Mouse (Mus musculus): ENCODE measurements around the gene Slc2a6.

DNA sequence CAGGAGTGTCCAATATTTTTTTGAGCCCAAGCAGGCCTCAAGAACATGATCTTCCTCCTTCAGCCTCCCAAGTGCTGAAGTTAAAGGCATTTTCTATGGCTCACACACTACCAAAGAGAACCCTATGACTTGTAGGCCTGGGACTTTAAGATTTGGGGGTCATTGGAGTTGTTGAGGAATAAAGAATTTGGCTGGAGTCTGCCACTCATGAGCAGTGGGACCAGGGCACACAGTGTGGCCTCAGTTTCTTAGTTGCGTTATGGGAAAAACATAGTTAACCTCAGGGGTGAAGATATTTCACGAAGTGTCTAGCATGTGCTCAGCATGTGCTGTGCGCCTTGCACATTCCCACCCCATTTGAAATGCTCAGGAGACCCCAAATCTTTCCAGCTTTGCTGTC lies 1.5 kb downstream of the Slc2a6 start:
- TF ChIP-seq CTCF (IDR thresholded peaks at IDR 0.05; ENCODE audit: borderline replicate concordance, insufficient read depth, low read depth, low read length) (no peak), POLR2A (IDR thresholded peaks at IDR 0.05; ENCODE audit: borderline replicate concordance, insufficient read depth, low read length) (no peak)
